Mouse (Mus musculus): ENCODE results near the gene Brd3.

DNA sequence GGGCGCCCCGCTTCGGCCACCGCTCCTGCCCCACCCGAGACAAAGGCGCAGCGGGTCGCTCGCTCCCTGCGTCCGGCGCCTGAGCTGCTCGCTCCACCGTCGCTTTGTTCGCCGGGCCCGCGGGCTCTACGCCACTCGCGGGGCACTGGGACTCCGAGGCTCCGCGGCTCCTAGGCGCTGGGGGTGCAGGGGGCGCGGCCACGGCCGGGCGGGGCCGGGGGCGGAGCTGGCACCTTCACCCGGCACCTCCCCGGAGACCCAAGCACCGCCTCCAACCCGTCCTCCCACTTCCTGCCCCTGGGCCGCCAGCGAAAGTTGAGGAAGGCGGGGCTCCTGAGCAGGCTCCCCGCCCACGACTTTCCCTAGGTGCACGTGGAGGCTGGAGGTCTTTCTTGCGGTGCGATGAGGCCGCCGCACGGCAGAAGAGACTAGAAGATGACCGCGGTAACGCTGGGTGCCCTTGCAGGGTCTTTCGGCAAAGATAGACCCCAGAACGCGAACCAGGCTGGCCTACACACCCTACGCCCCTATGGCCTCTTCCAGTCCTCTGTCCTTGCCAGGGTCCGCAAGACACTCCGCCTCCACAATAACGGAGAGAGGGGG is 80.5 kb downstream of the Brd3 start, which contains the start of gene Vav2:
- TF ChIP-seq CTCF (IDR thresholded peaks at IDR 0.05; ENCODE audit: extremely low read depth, insufficient read length, insufficient replicate concordance, low read depth, low read length), result no peak
- peak; percentile 62; the same call in 1 of the 2 replicates for TF ChIP-seq POLR2A (IDR thresholded peaks at IDR 0.05; ENCODE audit: low read depth, low read length)
